In the genomic region with DNA sequence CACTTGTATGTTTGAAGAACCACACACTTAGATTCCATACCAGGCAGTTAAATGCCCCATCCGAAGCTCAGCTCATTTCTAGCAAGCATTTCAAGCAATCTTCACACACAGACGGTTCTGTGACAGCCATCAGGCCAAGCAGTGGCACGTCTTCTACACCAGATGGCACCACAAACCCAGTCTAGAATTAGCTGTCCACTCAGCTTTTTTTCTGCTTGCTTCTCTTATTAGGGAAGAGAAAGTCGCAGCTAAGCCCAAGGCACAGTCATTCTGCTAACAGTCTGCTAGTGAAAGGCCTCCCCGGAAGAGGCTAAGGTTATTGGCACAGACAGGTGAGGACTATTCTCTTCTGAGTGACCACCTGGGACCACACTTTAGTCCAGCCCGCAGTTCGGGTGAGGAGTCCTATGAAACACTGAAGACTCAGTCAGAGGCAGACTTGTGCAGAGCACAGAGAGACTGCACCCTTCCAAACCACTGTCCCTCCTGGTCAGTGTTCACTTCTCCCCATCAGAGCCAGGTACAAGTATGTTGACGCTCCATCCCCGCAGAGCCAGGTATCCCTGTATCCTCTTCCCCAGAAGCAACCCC, we compare ENCODE assay signal across 8 mouse cellular contexts. TPM values are rescaled to one million over a fixed set of nuclear protein-coding genes. Genes with fewer than 3 reads are reported as not detected.
DNase-seq lines count a peak whose midpoint lies in the region; ATAC-seq and TF ChIP-seq lines count a peak whose summit lies in the region.

No protein-coding gene starts in this region.

- WGBS in liver, adult 2 months = 58% methylated on average over 9 of the region's 9 CpGs
- 50% methylated on average over 9 of the region's 9 CpGs for WGBS in liver, embryonic 12.5 days (ENCODE audit: insufficient replicate concordance)

- H3K27me3 ChIP-seq in liver, adult 2 months (ENCODE audit: control insufficient read depth, insufficient read depth, low read length) = no peaks in the 10 kb centered on the region
- H3K27me3 ChIP-seq in liver, embryonic 12.5 days (replicated peaks) = peaks cover 5% of the 10 kb centered on the region

- TF ChIP-seq CTCF in liver, adult 2 months (IDR thresholded peaks at IDR 0.05; ENCODE audit: low read depth, low read length) = peak; percentile 59; the same call in 1 of the 2 replicates

- no peak for TF ChIP-seq POLR2A in liver, adult 2 months (IDR thresholded peaks at IDR 0.05; ENCODE audit: extremely low read depth, insufficient read depth, low read length)

- no peaks in the 10 kb centered on the region for H3K4me1 ChIP-seq in liver, adult 2 months (ENCODE audit: control insufficient read depth, insufficient read depth, low read length)
- H3K4me1 ChIP-seq in liver, embryonic 12.5 days = no peaks in the 10 kb centered on the region

- no peak overlapping the region for H3K4me3 ChIP-seq in liver, adult 2 months (ENCODE audit: insufficient read depth, low read depth, low read length)
- no peak overlapping the region for H3K4me3 ChIP-seq in liver, embryonic 12.5 days

- H3K9ac ChIP-seq in liver, adult 2 months (ENCODE audit: low read depth, low read length) = no peak overlapping the region
- no peak overlapping the region for H3K9ac ChIP-seq in liver, embryonic 12.5 days

- no peak for ATAC-seq in liver, embryonic 12.5 days

- no peak overlapping the region for H3K27ac ChIP-seq in liver, adult 2 months (replicated peaks; ENCODE audit: insufficient read depth, low read depth, low read length)
- H3K27ac ChIP-seq in liver, embryonic 12.5 days = no peak overlapping the region

- no peaks in the 10 kb centered on the region for H3K36me3 ChIP-seq in liver, adult 2 months (ENCODE audit: control insufficient read depth, insufficient read depth, low read length)
- H3K36me3 ChIP-seq in liver, embryonic 12.5 days = no peaks in the 10 kb centered on the region

- DNase-seq in liver, adult 2 months (ENCODE audit: extremely low read depth, low read depth, low spot score) = peak; percentile 1
- DNase-seq in embryo, embryonic 10 days (ENCODE audit: low spot score) = peak; percentile 78
- DNase-seq in heart, adult 8-10 months (ENCODE audit: low spot score) = peak; percentile 46
- DNase-seq in layer of hippocampus, adult 18-20 months (ENCODE audit: low spot score in 2 of 2) = peak; percentile 47 to 84
- peak; percentile 75 for DNase-seq in lung, postnatal 10 days
- DNase-seq in right cerebral cortex, adult 18-20 months = peak; percentile 63
- DNase-seq in thymus, postnatal 36 days = no peak

- H3K4me2 ChIP-seq in liver, embryonic 12.5 days = no peak overlapping the region

- H3K9me3 ChIP-seq in liver, embryonic 12.5 days (replicated peaks) = no peaks in the 10 kb centered on the region

- no peaks in the 10 kb centered on the region for H3K79me2 ChIP-seq in liver, adult 2 months (ENCODE audit: control insufficient read depth, insufficient read depth, low read length)

RNA-seq across cellular contexts. Expression of gene Vangl1, which starts 45.0 kb away (rescaled TPM):
- 3.6 and 4.6 TPM in 2 replicates for total RNA-seq in liver, adult 2 months (2014; rRNA removed)
- 7.8 and 8.9 TPM in 2 replicates for polyA plus RNA-seq in liver, adult 2 months (2012; rRNA removed)
- 70.5 and 76.3 TPM in 2 replicates for polyA plus RNA-seq in liver, embryonic 12.5 days (2016; fragmentation: Nextera tagmentation; extraction: Ambion mirVana)
- 10 to 100 TPM; 10.3 to 14.0 (median 11.1) TPM for total RNA-seq in heart, adult 8-10 months (2022)
- 1 to 10 TPM; 5.5 to 7.8 TPM for total RNA-seq in layer of hippocampus, adult 18-20 months (2021)

Comparison
In these comparisons a context has a peak if more than half of its experiments do, and no peak if none do; other contexts are left out.
1. DNase-seq: peak in liver, adult 2 months (single experiment), embryo, embryonic 10 days (single experiment), heart, adult 8-10 months (single experiment), layer of hippocampus, adult 18-20 months (2 of 2), lung, postnatal 10 days (single experiment) and right cerebral cortex, adult 18-20 months (single experiment); none in thymus, postnatal 36 days (0 of 2).